Mouse (Mus musculus): ENCODE data around the gene Ush2a.

Gene Ush2a

GRCm38 (mm10) chr1:188261903-188262682, at the start of gene Ush2a:
Gene Ush2a, plus strand, starts transcription at chr1:188262023.
- no peak for DNase-seq (ENCODE audit: low read depth, low spot score)

DNA sequence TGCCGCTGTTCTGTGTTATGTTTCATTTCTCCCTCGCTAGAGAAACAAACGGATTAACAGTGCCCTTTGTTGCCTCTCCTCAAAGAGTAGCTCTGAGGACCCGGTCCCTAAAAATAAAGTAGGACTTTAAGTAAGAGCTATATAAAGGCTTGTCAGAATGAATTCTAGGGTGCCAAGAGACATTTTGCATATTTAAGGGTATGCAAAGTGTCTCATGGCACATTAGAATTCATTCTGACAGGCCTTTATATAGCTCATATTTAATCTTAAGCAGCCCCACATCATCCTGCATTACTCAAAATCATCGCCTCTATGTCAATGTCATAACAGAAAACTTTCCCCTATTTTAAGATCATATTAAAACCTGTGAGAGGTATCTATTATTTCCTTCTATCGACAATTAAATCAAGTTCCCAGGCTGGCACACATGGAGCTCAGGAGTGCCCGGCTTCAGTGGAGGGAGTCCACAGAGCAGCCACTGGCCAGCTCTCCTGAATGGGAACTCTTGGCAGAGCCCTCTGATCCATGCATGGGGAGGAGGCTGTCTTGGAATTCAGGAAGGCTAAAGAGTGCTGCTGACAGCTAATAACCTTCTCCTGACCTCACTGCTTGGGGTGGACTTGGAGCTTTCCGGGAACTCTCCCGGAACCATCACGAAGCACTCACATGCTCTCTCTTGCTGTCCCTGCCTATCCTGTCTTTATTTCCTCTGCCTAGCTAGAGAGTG, 46.8 kb upstream of the Ush2a start:
- DNase-seq (ENCODE audit: low read depth, low spot score), result peak; percentile 8

DNA sequence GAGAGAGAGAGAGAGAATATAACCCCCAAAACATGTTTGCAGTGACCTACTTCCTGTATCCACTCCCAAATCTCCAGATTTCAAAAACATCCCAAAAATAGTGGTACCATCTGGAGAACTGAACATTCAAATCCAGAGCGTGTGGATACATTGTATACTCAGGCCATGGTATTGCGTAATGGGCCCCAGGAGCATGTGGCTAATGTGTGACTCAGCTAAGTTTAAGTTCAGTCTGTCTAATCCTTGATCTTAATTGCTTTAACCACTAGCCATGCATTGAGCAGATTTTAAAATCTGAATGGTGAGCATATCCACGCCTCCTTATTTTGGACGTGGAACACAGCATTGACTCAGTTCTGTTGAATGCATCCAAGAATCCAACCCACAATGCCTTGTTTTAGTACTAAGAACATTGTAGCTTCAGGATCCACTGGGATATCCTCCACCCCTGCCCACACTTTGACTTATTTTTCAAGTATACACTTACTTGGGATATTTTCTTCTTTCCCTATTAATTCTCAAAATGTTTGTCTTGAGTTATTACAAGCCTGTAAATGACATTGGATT, 40.5 kb upstream of the Ush2a start:
- DNase-seq (ENCODE audit: low read depth, low spot score), result no peak

DNA sequence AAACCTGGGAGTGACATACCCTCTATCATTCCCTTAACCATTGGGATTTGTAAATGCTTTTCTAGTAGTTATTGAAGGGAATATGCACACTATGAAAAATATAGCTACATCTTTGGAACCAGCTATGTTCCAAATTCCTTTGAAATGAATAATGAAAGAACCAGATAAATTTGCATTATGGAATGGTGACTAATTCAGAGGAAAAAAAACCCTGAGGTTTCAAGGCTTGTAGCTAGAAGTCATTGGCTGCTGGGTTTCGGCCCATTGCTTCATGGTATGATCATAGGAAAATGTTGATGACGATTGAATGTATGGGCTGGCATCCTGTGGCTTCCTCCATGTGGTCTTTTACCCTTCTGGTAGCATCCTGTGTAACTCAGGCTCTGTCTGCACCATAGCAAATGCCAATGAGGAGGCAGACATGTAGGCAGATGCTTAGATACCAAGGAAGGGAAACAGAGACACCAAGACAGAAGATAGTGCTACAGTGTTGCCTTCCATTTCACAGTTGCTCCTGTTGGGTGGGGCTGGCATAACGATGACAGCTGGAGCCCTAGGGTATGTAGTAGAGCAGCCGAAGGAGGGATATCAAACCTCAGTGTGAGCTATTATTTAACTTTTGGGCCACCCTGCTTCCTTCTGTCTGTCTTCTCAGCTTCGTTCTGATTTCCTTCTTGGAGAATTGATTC, 28.6 kb upstream of the Ush2a start:
- DNase-seq (ENCODE audit: low read depth, low spot score), result no peak

GRCm38 (mm10) chr1:188238636-188239035, 23.2 kb upstream of the Ush2a start:
- DNase-seq (ENCODE audit: low read depth, low spot score), result no peak

GRCm38 (mm10) chr1:188241766-188242165, 20.1 kb upstream of the Ush2a start:
- no peak for DNase-seq (ENCODE audit: low read depth, low spot score)

GRCm38 (mm10) chr1:188257500-188257899, 4.3 kb upstream of the Ush2a start:
- DNase-seq (ENCODE audit: low read depth, low spot score), result no peak

GRCm38 (mm10) chr1:188260259-188261107, 1.3 kb upstream of the Ush2a start:
- DNase-seq (ENCODE audit: low read depth, low spot score), result no peak

DNA sequence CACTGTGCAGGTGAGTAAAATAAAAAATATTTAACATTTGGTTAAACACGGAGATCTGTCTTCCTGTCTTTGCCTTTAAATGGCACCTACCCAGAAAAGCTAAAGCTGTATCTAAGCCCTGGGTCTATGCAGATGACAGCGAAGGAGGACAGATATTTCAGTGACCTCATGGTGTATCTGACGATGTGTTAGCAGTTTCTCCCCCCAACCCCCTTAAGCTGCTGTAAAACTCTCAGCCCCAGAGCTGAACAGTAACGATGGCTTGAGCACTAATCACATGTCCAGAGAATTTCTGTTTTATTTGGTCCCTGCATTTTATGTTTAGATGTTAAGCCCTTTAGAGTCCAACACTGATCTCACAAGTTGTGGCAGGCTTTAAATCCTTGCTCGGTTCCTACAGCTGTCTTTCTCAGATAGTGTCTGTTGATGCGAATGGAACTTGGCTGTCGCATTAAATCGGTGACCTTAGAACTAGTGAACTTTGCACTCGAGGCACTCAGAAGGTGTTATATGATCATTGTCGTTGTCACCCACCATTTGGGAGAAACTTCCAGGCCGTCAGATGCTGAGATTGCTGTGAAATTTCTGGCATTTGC, 5.4 kb downstream of the Ush2a start:
- no peak for DNase-seq (ENCODE audit: low read depth, low spot score)

GRCm38 (mm10) chr1:188269071-188269470, 7.2 kb downstream of the Ush2a start:
- no peak for DNase-seq (ENCODE audit: low read depth, low spot score)

- DNase-seq (ENCODE audit: low read depth, low spot score), result no peak
Measured at GRCm38 (mm10) chr1:188313303-188313702, 51.5 kb downstream of the Ush2a start.

DNA sequence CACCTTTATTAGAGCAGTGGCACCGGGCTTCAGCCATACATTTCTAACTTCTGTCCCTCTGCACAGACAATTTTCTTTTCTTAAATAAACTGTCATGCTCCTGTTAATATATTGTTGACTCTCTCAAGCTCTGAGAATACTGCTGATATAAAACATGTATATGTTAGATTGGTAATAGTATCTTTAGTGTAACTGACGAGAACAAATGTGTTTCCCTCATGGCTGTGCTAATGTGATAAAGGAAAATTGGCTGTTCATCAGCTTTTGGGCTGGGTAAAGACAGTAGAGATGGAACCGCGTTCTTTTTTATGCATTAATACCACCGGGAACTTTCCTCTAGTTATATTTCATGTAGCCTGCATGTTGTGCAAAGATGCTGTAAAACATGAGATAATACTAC, 54.8 kb downstream of the Ush2a start:
- DNase-seq (ENCODE audit: low read depth, low spot score), result no peak

GRCm38 (mm10) chr1:188320204-188320603, 58.4 kb downstream of the Ush2a start:
- DNase-seq (ENCODE audit: low read depth, low spot score), result no peak

- DNase-seq (ENCODE audit: low read depth, low spot score), result no peak
Measured at GRCm38 (mm10) chr1:188321534-188321933, 59.7 kb downstream of the Ush2a start.

- no peak for DNase-seq (ENCODE audit: low read depth, low spot score)
Measured at GRCm38 (mm10) chr1:188330406-188330805, 68.6 kb downstream of the Ush2a start.

DNA sequence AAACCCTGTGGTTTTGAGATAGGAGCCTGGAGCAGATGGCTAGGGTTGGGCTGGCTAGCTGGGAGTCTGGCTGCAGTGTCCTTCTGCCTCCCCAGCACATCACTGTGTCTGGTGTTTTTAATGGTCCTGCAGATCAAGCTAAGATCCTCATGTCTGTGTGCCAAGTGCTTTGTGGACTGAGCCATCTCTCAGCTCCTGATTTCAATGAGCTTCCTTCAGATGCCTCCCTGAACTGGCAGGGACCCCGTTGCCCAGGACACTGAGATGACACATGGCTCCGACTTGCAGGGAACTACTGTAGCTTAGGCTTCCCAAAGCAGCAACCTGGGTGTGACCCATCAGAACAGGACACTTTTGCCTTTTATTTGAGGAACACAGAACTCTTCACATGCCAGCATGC, 72.1 kb downstream of the Ush2a start:
- no peak for DNase-seq (ENCODE audit: low read depth, low spot score)

DNA sequence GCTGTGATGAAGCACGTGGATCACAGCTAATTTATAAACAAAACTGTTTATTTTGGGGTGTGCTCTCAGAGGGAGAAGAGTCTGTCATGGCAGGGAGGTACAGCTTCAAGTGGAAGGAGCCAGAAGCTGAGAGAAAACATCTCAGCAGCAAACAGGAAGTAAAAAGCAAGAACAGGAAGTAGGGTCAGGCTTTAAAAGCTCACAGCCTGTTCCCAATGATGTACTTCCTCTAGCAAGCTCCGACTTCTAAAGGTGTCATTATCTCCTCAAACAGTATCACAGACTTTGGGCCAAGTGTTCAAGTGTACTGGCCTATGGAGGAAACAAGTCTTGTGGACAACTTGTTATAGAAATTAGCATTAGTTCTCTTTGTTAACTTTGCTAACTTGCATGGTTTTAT, 85.9 kb downstream of the Ush2a start:
- no peak for DNase-seq (ENCODE audit: low read depth, low spot score)

GRCm38 (mm10) chr1:188354726-188355125, 92.9 kb downstream of the Ush2a start:
- no peak for DNase-seq (ENCODE audit: low read depth, low spot score)

DNA sequence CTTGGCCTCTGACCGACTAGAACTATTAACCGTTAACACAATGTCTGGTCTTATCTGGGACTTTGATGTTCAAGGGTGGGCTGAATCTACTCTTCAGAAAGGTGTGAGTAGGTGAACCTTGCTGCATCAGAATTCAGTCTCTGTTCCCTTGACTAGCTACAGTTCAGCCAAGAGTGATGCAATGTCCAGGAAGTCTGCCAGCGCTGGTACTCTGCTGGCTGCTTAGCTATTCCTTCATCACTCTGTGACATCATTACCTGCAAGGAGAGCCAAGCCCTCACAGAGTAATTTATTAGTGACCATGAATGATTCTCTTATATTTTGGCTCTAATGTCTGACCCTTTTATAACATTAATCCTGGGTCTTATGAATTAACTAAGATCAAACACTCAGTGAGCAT, 101.7 kb downstream of the Ush2a start:
- DNase-seq (ENCODE audit: low read depth, low spot score), result no peak

DNA sequence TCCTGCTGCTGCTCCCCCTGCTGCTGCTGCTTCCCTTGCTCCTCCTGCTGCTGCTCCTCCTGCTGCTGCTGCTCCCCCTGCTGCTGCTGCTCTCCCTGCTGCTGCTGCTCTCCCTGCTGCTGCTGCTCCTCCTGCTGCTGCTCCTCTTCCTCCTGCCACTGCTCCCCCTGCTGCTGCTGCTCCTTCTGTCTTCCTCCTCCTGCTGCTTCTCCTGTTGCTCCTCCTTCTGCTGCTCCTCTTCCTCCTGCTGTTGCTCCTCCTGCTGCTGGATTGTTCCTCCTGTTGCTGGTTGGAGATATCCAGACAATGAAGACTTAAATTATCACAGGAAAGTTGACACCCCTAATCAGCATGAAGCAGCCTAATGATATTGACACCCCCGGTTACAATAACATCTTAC, 123.4 kb downstream of the Ush2a start:
- no peak for DNase-seq (ENCODE audit: low read depth, low spot score)

- no peak for DNase-seq (ENCODE audit: low read depth, low spot score)
Measured at GRCm38 (mm10) chr1:188385733-188386261, 124.0 kb downstream of the Ush2a start.
